Comparison of ENCODE assay signal across 15 mouse cellular contexts in genomic region chr11:101324763-101325162, GRCm38 (mm10).
"Had no signal": no experiment of that assay in that cellular context is flagged by ENCODE, and none has a peak within 500 bp of the region (broad histone marks: within the 10 kb centered on the region; RNA-seq: fewer than 3 reads in every experiment).

Aoc2 (plus strand) TSS chr11:101325063.

- H3K27me3 ChIP-seq: kidney, embryonic 15.5 days; limb, embryonic 13.5 days; megakaryocyte, embryonic 14.5 days; midbrain, embryonic 13.5 days; neural tube, embryonic 15.5 days; stomach, embryonic 15.5 days had no signal

- H3K27ac ChIP-seq: kidney, embryonic 15.5 days; limb, embryonic 13.5 days; macrophage; midbrain, embryonic 13.5 days; neural tube, embryonic 15.5 days; stomach, embryonic 15.5 days had no signal

- DNase-seq: kidney, adult 2 months; kidney, postnatal 14 days; left cerebral cortex, postnatal 4 days; lung, embryonic 14.5 days; lung, postnatal 14 days; right cerebral cortex, adult 18-20 months; thymus, postnatal 14 days had no signal

- H3K4me3 ChIP-seq: kidney, embryonic 15.5 days; limb, embryonic 13.5 days; megakaryocyte, embryonic 14.5 days; midbrain, embryonic 13.5 days; myocyte; neural tube, embryonic 15.5 days; stomach, embryonic 15.5 days had no signal

- H3K4me1 ChIP-seq: kidney, embryonic 15.5 days; limb, embryonic 13.5 days; midbrain, embryonic 13.5 days; stomach, embryonic 15.5 days had no signal
